Mouse (Mus musculus) lung, postnatal 0 days (tissue): ENCODE results near the gene Stk19. TPM values are rescaled to one million over a fixed set of nuclear protein-coding genes. Genes with fewer than 3 reads are reported as not detected.

ENCODE experiments used
- ATAC-seq: fragments of 200-750 bp; cut with Nextera tagmentation; 2 replicates; pipeline ENCODE4 v1.8.0; 2017; ENCODE audit warnings: moderate library complexity
- DNase-seq: peaks from one replicate; pipeline ENCODE4 v3.0.0-alpha.2; 2016; ENCODE audit warnings: low spot score
- H3K27ac ChIP-seq: fragments of 300-500 bp; sonication (generic); 2 replicates; pipeline ENCODE4 v1.5.1; 2014; ENCODE audit warnings: antibody characterized with exemption, mild to moderate bottlenecking, low read length, mixed read lengths
- H3K27me3 ChIP-seq: fragments of 300-500 bp; sonication (generic); replicated peaks from 2 replicates; pipeline ENCODE4 v1.6.1; 2014; ENCODE audit warnings: low read length, mixed read lengths; ENCODE audit not compliant: insufficient read depth
- H3K36me3 ChIP-seq: fragments of 300-500 bp; sonication (generic); 2 replicates; pipeline ENCODE4 v1.6.1; 2014; ENCODE audit warnings: low read length, mixed read lengths; ENCODE audit not compliant: insufficient read depth
- H3K4me1 ChIP-seq: fragments of 300-500 bp; sonication (generic); 2 replicates; pipeline ENCODE4 v1.6.1; 2014; ENCODE audit warnings: antibody characterized with exemption, low read depth, low read length, mixed read lengths; ENCODE audit not compliant: insufficient read depth
- H3K4me2 ChIP-seq: fragments of 300-500 bp; sonication (generic); replicated peaks from 2 replicates; pipeline ENCODE4 v1.6.1; 2014; ENCODE audit warnings: low read depth, mild to moderate bottlenecking, low read length, moderate library complexity, mixed read lengths
- H3K4me3 ChIP-seq: fragments of 300-500 bp; sonication (generic); 2 replicates; pipeline ENCODE4 v1.5.1; 2014; ENCODE audit warnings: low read depth, low read length
- H3K9ac ChIP-seq: fragments of 300-500 bp; sonication (generic); replicated peaks from 2 replicates; pipeline ENCODE4 v1.6.1; 2014; ENCODE audit warnings: low read depth, mild to moderate bottlenecking
- H3K9me3 ChIP-seq: fragments of 300-500 bp; sonication (generic); 2 replicates; pipeline ENCODE4 v1.6.1; 2016; ENCODE audit warnings: low read length, mixed read lengths
- CTCF ChIP-seq: IDR thresholded peaks from 2 replicates; pipeline ENCODE4 v1.5.1; 2016; ENCODE audit warnings: antibody characterized with exemption, mild to moderate bottlenecking
- EP300 ChIP-seq: IDR thresholded peaks from 2 replicates; pipeline ENCODE4 v1.6.1; 2016; ENCODE audit warnings: antibody characterized with exemption, mild to moderate bottlenecking, control low read depth
- WGBS: fragments of 180-500 bp; shearing (Covaris S2); extraction: QIAGEN DNeasy Blood & Tissue Kit; methylation state at CpG from one replicate; pipeline ENCODE4 v1.1.7; 2014; 5-methylcytosine and 5-hydroxymethylcytosine counted together
- polyA plus RNA-seq: library from polyadenylated mRNA; unstranded; fragments of >200 nt; fragmentation: Nextera tagmentation; extraction: Ambion mirVana; gene quantifications from 2 replicates; pipeline ENCODE4 v1.2.1, GENCODE M21; 2015

Gene Stk19
- 34.7 and 37.3 TPM in 2 replicates for polyA plus RNA-seq

DNA sequence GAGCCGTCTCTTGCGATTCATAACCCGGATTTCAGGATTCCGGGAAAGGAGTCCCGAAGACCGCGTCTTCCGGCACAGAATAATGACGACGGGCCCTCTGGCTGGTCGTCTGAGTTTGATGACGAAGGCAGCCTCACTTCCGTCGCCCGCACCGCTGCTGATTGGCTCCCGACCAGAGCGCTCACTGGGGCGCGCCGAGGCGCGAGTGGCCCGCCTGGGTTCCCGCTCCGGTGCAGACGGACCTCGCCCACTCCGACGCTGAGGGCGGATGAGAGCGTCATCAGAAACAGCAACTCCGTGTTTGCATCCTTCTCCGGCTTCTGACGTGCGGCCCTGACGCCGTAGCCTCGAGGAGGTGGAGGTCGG is at the start of gene Stk19, which contains the start of gene Dxo:
TSS of gene Stk19 (minus strand) at position 90 of the 366 bp plus-strand sequence.
TSS of gene Dxo (plus strand) at position 164 of the 366 bp plus-strand sequence.
- H3K4me3 ChIP-seq = peak within 1 kb of the TSS; percentile 77
- no peaks in the 10 kb centered on the region for H3K27me3 ChIP-seq
- peak within 1 kb of the TSS; percentile 74 for H3K9ac ChIP-seq
- peak within 1 kb of the TSS; percentile 91 for H3K4me2 ChIP-seq
- DNase-seq = peak; percentile 98
- under 1% methylated on average over 40 of the region's 40 CpGs for WGBS
- H3K36me3 ChIP-seq = peaks cover 6% of the 10 kb centered on the region
- no peaks in the 10 kb centered on the region for H3K9me3 ChIP-seq
- H3K4me1 ChIP-seq = peaks cover 12% of the 10 kb centered on the region; the same call in 1 of the 2 replicates
- peak within 1 kb of the TSS; percentile 85 for H3K27ac ChIP-seq
- peak; percentile 96 for ATAC-seq
- TF ChIP-seq EP300 (no peak), CTCF (no peak)

DNA sequence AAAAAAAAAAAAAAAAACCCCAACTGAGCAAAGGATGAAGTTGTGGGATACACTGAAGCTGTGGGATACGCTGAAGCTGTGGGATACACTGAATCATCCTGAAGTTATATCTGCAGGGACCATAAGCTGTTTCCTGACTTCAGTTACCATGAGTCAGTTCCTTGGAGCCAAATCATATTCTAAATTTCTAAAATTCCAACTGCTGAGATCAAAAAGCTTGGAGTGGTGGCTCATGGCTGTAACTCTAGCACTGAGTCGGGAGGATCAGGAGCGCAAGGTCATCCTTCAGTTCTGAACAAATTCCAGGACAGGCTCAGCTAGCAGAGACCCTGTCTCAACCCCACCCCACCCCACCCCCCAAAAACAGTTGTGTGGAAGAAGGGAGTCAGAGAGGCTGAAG is 48.9 kb upstream of the Stk19 start:
- Histone ChIP-seq H3K4me2 (no peak overlapping the region), H3K4me3 (no peak overlapping the region), H3K27ac (no peak overlapping the region), H3K36me3 (no peaks in the 10 kb centered on the region), H3K9ac (no peak overlapping the region), H3K27me3 (no peaks in the 10 kb centered on the region), H3K9me3 (no peaks in the 10 kb centered on the region), H3K4me1 (no peaks in the 10 kb centered on the region)
- no peak for TF ChIP-seq EP300
- no peak for TF ChIP-seq CTCF
- WGBS = 69% methylated on average over 3 of the region's 3 CpGs
- no peak for ATAC-seq
- no peak for DNase-seq

DNA sequence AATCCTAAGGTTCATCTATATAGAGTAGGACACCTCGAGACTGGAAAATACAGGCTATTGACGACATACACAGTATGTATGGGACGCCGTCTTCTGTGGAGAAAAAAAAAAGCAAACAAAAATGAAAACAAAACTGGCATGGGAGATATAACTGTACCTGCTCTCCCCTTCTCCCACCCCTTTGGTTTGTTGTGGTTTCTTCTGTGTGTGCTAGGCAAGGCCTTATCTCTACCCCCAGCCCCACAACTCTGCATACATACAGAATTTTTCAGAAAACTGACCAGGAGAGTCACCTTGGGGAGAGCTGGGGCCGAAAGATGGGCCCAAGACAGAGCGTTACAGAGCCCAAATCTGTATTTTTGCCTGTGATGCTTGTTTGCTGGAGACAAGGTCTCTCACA is 48.0 kb upstream of the Stk19 start:
- H3K4me3 ChIP-seq = no peak overlapping the region
- no peak overlapping the region for H3K9ac ChIP-seq
- H3K27ac ChIP-seq = no peak overlapping the region
- H3K27me3 ChIP-seq = no peaks in the 10 kb centered on the region
- WGBS = 86% methylated on average over 6 of the region's 6 CpGs
- H3K36me3 ChIP-seq = no peaks in the 10 kb centered on the region
- no peak for DNase-seq
- H3K4me1 ChIP-seq = no peaks in the 10 kb centered on the region
- ATAC-seq = no peak
- H3K9me3 ChIP-seq = no peaks in the 10 kb centered on the region
- no peak overlapping the region for H3K4me2 ChIP-seq
- no peak for TF ChIP-seq CTCF
- no peak for TF ChIP-seq EP300

DNA sequence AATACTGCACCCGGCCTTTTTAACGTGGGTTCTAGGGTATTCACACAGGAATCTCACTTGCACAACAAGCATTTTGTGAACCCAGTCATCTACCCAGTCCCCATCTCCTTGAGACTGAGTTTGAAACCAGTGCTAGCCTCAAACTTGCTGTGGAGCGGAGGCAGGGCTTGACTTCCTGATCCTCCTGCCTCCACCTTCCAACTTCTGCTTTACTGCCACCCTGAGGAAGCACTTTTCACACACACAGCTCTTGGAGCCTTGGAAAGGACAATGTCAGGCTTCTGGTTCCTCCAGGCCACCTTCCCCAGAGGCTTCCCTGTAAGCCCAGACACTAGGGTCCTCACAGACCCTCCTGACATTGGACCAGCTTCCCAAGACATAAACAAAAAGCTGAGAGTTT is 46.6 kb upstream of the Stk19 start:
- Histone ChIP-seq H3K27me3 (no peaks in the 10 kb centered on the region), H3K27ac (no peak overlapping the region), H3K9me3 (no peaks in the 10 kb centered on the region), H3K9ac (no peak overlapping the region), H3K4me1 (no peaks in the 10 kb centered on the region), H3K4me2 (no peak overlapping the region), H3K36me3 (no peaks in the 10 kb centered on the region), H3K4me3 (no peak overlapping the region)
- no peak for ATAC-seq
- TF ChIP-seq EP300 = no peak
- TF ChIP-seq CTCF = peak; percentile 29
- DNase-seq = no peak
- 72% methylated on average over 3 of the region's 3 CpGs for WGBS

DNA sequence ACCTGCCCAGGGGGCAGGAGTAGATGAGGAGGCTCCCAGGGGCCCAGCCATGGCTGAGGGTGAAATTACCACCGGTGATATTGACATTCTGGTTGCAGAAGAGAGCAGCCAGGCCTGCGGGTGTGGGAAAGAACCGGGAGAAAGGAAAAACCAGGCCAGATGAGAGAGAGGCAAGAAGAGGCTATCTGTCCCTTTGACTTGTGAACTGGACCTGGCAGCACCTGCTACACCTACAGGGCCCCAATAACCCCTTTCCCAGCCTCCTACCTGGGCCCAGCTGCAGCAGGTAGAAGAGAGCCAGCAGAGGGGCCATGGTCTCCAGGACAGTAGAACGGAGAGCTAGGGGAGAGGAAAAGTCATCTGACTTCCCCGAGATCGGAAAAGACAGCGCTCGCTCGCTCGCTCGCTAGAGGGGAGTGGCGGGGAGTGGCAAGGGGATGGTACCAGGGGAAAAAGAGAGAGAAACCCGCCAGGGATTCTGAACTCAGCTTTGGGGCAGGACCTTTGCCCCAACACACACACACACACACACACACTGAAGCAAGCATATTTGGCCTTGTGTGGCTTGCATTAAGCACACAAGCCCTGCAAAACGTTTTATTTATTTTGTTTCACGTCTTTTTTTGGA is 45.1 kb upstream of the Stk19 start, which contains the start of gene Gm20547:
TSS of gene Gm20547 (minus strand) at position 360 of the 628 bp plus-strand sequence.
- H3K4me1 ChIP-seq = no peaks in the 10 kb centered on the region
- no peak within 1 kb of the TSS for H3K4me3 ChIP-seq
- 7% methylated on average over 15 of the region's 15 CpGs for WGBS
- H3K36me3 ChIP-seq = no peaks in the 10 kb centered on the region
- H3K4me2 ChIP-seq = peak within 1 kb of the TSS; percentile 36
- DNase-seq (no peak), ATAC-seq (no peak)
- no peak within 1 kb of the TSS for H3K27ac ChIP-seq
- H3K27me3 ChIP-seq = no peaks in the 10 kb centered on the region
- H3K9ac ChIP-seq = no peak within 1 kb of the TSS
- no peaks in the 10 kb centered on the region for H3K9me3 ChIP-seq
- TF ChIP-seq EP300 (no peak), CTCF (no peak)

DNA sequence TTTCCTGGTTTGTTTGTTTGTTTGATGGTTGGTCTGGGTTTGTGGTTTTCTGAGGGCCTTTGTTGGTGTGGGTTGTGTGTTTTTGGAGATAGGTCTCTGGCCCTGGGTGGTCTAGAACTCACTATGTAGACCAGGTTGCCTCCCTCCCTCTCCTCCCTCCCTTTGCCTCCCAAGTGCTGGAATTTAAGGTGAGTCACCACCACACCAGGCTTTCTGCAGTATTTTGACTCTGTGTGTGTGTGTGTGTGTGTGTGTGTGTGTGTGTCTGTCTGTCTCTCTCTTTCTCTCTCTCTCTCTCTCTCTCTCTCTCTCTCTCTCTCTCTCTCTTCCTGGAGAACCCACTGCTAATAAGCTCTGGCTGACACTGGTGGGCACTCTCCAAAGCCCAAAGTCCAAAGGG is 44.4 kb upstream of the Stk19 start:
- TF ChIP-seq EP300 (no peak), CTCF (no peak)
- no peaks in the 10 kb centered on the region for H3K4me1 ChIP-seq
- no peak overlapping the region for H3K27ac ChIP-seq
- no peak for ATAC-seq
- H3K9ac ChIP-seq = no peak overlapping the region
- no peaks in the 10 kb centered on the region for H3K27me3 ChIP-seq
- no peaks in the 10 kb centered on the region for H3K9me3 ChIP-seq
- no peak for DNase-seq
- no peaks in the 10 kb centered on the region for H3K36me3 ChIP-seq
- no peak overlapping the region for H3K4me3 ChIP-seq
- peak overlapping the region; percentile 36 for H3K4me2 ChIP-seq
